Mouse (Mus musculus) CH12.LX (cell line): ENCODE measurements around the gene Mpv17l2. TPM values are rescaled to one million over a fixed set of nuclear protein-coding genes. Genes with fewer than 3 reads are reported as not detected.

Source experiments
- DNase-seq: peaks from one replicate; pipeline ENCODE4 v3.0.0-alpha.2; 2013; ENCODE audit errors: extremely low read depth
- H3K27ac ChIP-seq: 2 replicates; pipeline ENCODE4 v1.5.1; 2012; ENCODE audit warnings: low read depth, mild to moderate bottlenecking, control low read depth, moderate library complexity; ENCODE audit not compliant: insufficient read depth
- H3K27me3 ChIP-seq: replicated peaks from 2 replicates; pipeline ENCODE3; 2012; ENCODE audit warnings: inconsistent platforms
- H3K36me3 ChIP-seq, 2 experiments: replicated peaks in 1 of 2; 2 replicates each; pipeline versions ENCODE3 to v1.6.1; 2012; ENCODE audit warnings: inconsistent platforms in 1 of 2, low read length in 1 of 2, mild to moderate bottlenecking in 1 of 2, mixed read lengths in 1 of 2, moderate library complexity in 1 of 2; ENCODE audit not compliant: control insufficient read depth in 1 of 2, insufficient read depth in 1 of 2
- H3K4me1 ChIP-seq, 2 experiments: 2 replicates each; pipeline ENCODE4 v1.6.1; 2012; ENCODE audit warnings: inconsistent platforms in 1 of 2, moderate library complexity in 1 of 2; ENCODE audit not compliant: insufficient read depth in 2 of 2, control insufficient read depth in 1 of 2
- H3K4me2 ChIP-seq: 2 replicates; pipeline ENCODE4 v1.6.1; 2012; ENCODE audit warnings: low read depth, mild to moderate bottlenecking, control low read depth; ENCODE audit not compliant: poor library complexity, insufficient read depth, severe bottlenecking
- H3K4me3 ChIP-seq, 3 experiments: fragments of 150-350 bp in 1 of 3; sonication (generic) in 1 of 3; replicated peaks in 1 of 3; 2 replicates each; pipeline versions ENCODE3 to v1.5.1; 2011 to 2012; ENCODE audit warnings: low read depth in 2 of 3, low read length in 2 of 3, mild to moderate bottlenecking in 2 of 3, moderate library complexity in 2 of 3, control low read depth in 1 of 3, improper control_type of control experiment in 1 of 3, inconsistent platforms in 1 of 3, mixed read lengths in 1 of 3; ENCODE audit not compliant: poor library complexity in 1 of 3
- H3K79me2 ChIP-seq: replicated peaks from 2 replicates; pipeline ENCODE4 v1.6.1; 2012; ENCODE audit warnings: mild to moderate bottlenecking, moderate library complexity; ENCODE audit not compliant: control insufficient read depth, poor library complexity, insufficient read depth, severe bottlenecking; ENCODE audit errors: extremely low read depth
- H3K9ac ChIP-seq: 2 replicates; pipeline ENCODE4 v1.6.1; 2012; ENCODE audit warnings: low read depth, mild to moderate bottlenecking, control low read depth, moderate library complexity; ENCODE audit not compliant: insufficient read depth
- H3K9me3 ChIP-seq: replicated peaks from 2 replicates; pipeline ENCODE3; 2012; ENCODE audit warnings: low read length, inconsistent platforms, mixed read lengths
- BHLHE40 ChIP-seq: IDR thresholded peaks from 2 replicates; pipeline ENCODE4 v1.6.1; 2011; ENCODE audit warnings: mild to moderate bottlenecking, low read depth, low read length, improper control_type of control experiment
- CTCF ChIP-seq, 2 experiments: IDR thresholded peaks in 1 of 2; conservative IDR thresholded peaks in 1 of 2; 2 replicates each; pipeline ENCODE4 v1.5.1; 2011 to 2012; ENCODE audit warnings: low read depth in 2 of 2, low read length in 2 of 2, improper control_type of control experiment in 1 of 2, inconsistent platforms in 1 of 2, mild to moderate bottlenecking in 1 of 2, moderate library complexity in 1 of 2
- E2F4 ChIP-seq: IDR thresholded peaks from 2 replicates; pipeline ENCODE4 v1.6.1; 2011; ENCODE audit warnings: low read depth, low read length, improper control_type of control experiment; ENCODE audit not compliant: insufficient replicate concordance
- ELF1 ChIP-seq: IDR thresholded peaks from 2 replicates; pipeline ENCODE4 v1.6.1; 2014; ENCODE audit warnings: low read depth, mild to moderate bottlenecking, inconsistent platforms, low read length, improper control_type of control experiment
- ETS1 ChIP-seq: conservative IDR thresholded peaks from 2 replicates; pipeline ENCODE4 v1.6.1; 2012; ENCODE audit warnings: low read depth, mild to moderate bottlenecking, inconsistent platforms, low read length, improper control_type of control experiment, moderate library complexity
- HCFC1 ChIP-seq: IDR thresholded peaks from 2 replicates; pipeline ENCODE4 v1.6.1; 2012; ENCODE audit warnings: low read depth, mild to moderate bottlenecking, inconsistent platforms, low read length, improper control_type of control experiment
- IRF4 ChIP-seq: IDR thresholded peaks from 2 replicates; pipeline ENCODE4 v1.6.1; 2014; ENCODE audit warnings: low read depth, mild to moderate bottlenecking, inconsistent platforms, low read length, improper control_type of control experiment
- JUN ChIP-seq: IDR thresholded peaks from 2 replicates; pipeline ENCODE4 v1.6.1; 2011; ENCODE audit warnings: low read depth, mild to moderate bottlenecking, low read length, improper control_type of control experiment, moderate library complexity; ENCODE audit not compliant: insufficient read depth
- JUND ChIP-seq: conservative IDR thresholded peaks from 2 replicates; pipeline ENCODE4 v1.6.1; 2011; ENCODE audit warnings: low read depth, low read length, improper control_type of control experiment
- MAFK ChIP-seq: IDR thresholded peaks from 2 replicates; pipeline ENCODE4 v1.6.1; 2011; ENCODE audit warnings: low read length, improper control_type of control experiment; ENCODE audit not compliant: insufficient replicate concordance
- MAZ ChIP-seq: IDR thresholded peaks from 2 replicates; pipeline ENCODE4 v1.6.1; 2012; ENCODE audit warnings: low read depth, mild to moderate bottlenecking, inconsistent platforms, low read length, improper control_type of control experiment, moderate library complexity
- MXI1 ChIP-seq: IDR thresholded peaks from 2 replicates; pipeline ENCODE4 v1.6.1; 2011; ENCODE audit warnings: mild to moderate bottlenecking, low read depth, low read length, improper control_type of control experiment
- MYC ChIP-seq: IDR thresholded peaks from 2 replicates; pipeline ENCODE4 v1.6.1; 2011; ENCODE audit warnings: low read depth, mild to moderate bottlenecking, improper control_type of control experiment, low read length
- NELFE ChIP-seq: IDR thresholded peaks from 2 replicates; pipeline ENCODE4 v1.6.1; 2011; ENCODE audit warnings: low read depth, low read length, improper control_type of control experiment
- POLR2A ChIP-seq: IDR thresholded peaks from 2 replicates; pipeline ENCODE4 v1.6.1; 2011; ENCODE audit warnings: low read depth, mild to moderate bottlenecking, improper control_type of control experiment, low read length
- POLR2AphosphoS2 ChIP-seq: IDR thresholded peaks from 2 replicates; pipeline ENCODE4 v1.6.1; 2011; ENCODE audit warnings: low read depth, low read length, improper control_type of control experiment
- RAD21 ChIP-seq: IDR thresholded peaks from 2 replicates; pipeline ENCODE4 v1.6.1; 2011; ENCODE audit warnings: low read depth, mild to moderate bottlenecking, low read length, improper control_type of control experiment, moderate library complexity
- RCOR1 ChIP-seq: conservative IDR thresholded peaks from 2 replicates; pipeline ENCODE4 v1.6.1; 2012; ENCODE audit warnings: low read depth, mild to moderate bottlenecking, inconsistent platforms, low read length, improper control_type of control experiment
- SMC3 ChIP-seq: IDR thresholded peaks from 2 replicates; pipeline ENCODE4 v1.6.1; 2011; ENCODE audit warnings: low read depth, low read length, improper control_type of control experiment
- TCF12 ChIP-seq: IDR thresholded peaks from 2 replicates; pipeline ENCODE4 v1.6.1; 2014; ENCODE audit warnings: low read depth, mild to moderate bottlenecking, inconsistent platforms, low read length, improper control_type of control experiment
- USF1 ChIP-seq: IDR thresholded peaks from 2 replicates; pipeline ENCODE4 v1.6.1; 2014; ENCODE audit warnings: low read depth, mild to moderate bottlenecking, inconsistent platforms, low read length, improper control_type of control experiment
- USF2 ChIP-seq: conservative IDR thresholded peaks from 2 replicates; pipeline ENCODE4 v1.6.1; 2011; ENCODE audit warnings: low read depth, low read length, improper control_type of control experiment
- ZC3H11A ChIP-seq: IDR thresholded peaks from 2 replicates; pipeline ENCODE4 v1.6.1; 2012; ENCODE audit warnings: low read depth, mild to moderate bottlenecking, inconsistent platforms, low read length, improper control_type of control experiment
- ZKSCAN1 ChIP-seq: IDR thresholded peaks from 2 replicates; pipeline ENCODE4 v1.6.1; 2012; ENCODE audit warnings: low read depth, inconsistent platforms, low read length, improper control_type of control experiment, borderline replicate concordance
- ZMIZ1 ChIP-seq: IDR thresholded peaks from 2 replicates; pipeline ENCODE4 v1.6.1; 2012; ENCODE audit warnings: low read depth, mild to moderate bottlenecking, inconsistent platforms, low read length, improper control_type of control experiment
- ZNF384 ChIP-seq: IDR thresholded peaks from 2 replicates; pipeline ENCODE4 v1.6.1; 2012; ENCODE audit warnings: low read depth, low read length, improper control_type of control experiment, inconsistent platforms
- dilution Hi-C: fragments of 300-500 bp; cut with MboI; formaldehyde crosslinking; loops from 2 replicates; pipeline ENCODE4 v1.14.3; 2020; ENCODE audit warnings: low sequenced_read_pairs; ENCODE audit not compliant: extremely low pct_unique_long_range_greater_than_20kb, extremely low pct_ligation_motif_present
- in situ Hi-C: fragments of 300-500 bp; cut with MboI; formaldehyde crosslinking; loops from 3 replicates; pipeline ENCODE4 v1.14.3; 2019; ENCODE audit warnings: low sequenced_read_pairs, low pct_ligation_motif_present, low pct_unique_long_range_greater_than_20kb, mixed read lengths
- polyA plus RNA-seq: library from polyadenylated mRNA; unstranded; fragments of >175 nt; gene quantifications from 2 replicates; pipeline ENCODE4 v1.2.1, GENCODE M21; 2012; ENCODE audit warnings: low read depth; ENCODE audit not compliant: insufficient read length
- total RNA-seq, 2 experiments: library from RNA; depleted of rRNA; stranded (reverse); fragments of 300-350 nt in 1 of 2; fragments of >200 nt in 1 of 2; gene quantifications; 2 replicates each; pipeline ENCODE4 v1.2.3; 2012 to 2014

Mpv17l2 gene
- total and polyA plus RNA-seq, 3 experiments: 25.3 to 36.1 (median 27.1) TPM

GRCm38 (mm10) chr8:70763354-70763753, 2.6 kb upstream of the Mpv17l2 start:
- no peaks in the 10 kb centered on the region for H3K9me3 ChIP-seq
- peak; percentile 66 for DNase-seq
- no peak overlapping the region for H3K4me2 ChIP-seq
- H3K9ac ChIP-seq: no peak overlapping the region
- H3K27me3 ChIP-seq: no peaks in the 10 kb centered on the region
- no peak overlapping the region for H3K27ac ChIP-seq
- no peaks in the 10 kb centered on the region for H3K79me2 ChIP-seq
- H3K36me3 ChIP-seq: peaks cover 16 to 43% of the 10 kb centered on the region in 2 experiments
- in situ Hi-C loops (loop anchor here (5.0 kb wide), 1 partner anchor 79 kb away; no protein-coding TSS in a partner anchor), dilution Hi-C loops (no loop called here)
- TF ChIP-seq MYC: no peak
- no peak for TF ChIP-seq POLR2AphosphoS2
- TF ChIP-seq JUN: no peak
- TF ChIP-seq POLR2A: no peak
- no peak for TF ChIP-seq ZMIZ1
- no peak for TF ChIP-seq JUND
- TF ChIP-seq E2F4: no peak
- no peak; the same call in 1 of the 2 replicates for TF ChIP-seq ZC3H11A
- no peak for TF ChIP-seq HCFC1
- no peak for TF ChIP-seq IRF4
- peak; percentile 87 to 91 for TF ChIP-seq CTCF (conservative IDR thresholded peaks at IDR 0.05 in 1 of 2, IDR thresholded peaks at IDR 0.05 in 1 of 2; ENCODE audit: low read depth in 2 of 2, low read length in 2 of 2)
- no peak for TF ChIP-seq USF1
- TF ChIP-seq BHLHE40: no peak
- TF ChIP-seq USF2: no peak
- no peak for TF ChIP-seq MXI1
- TF ChIP-seq RCOR1: no peak
- no peak for TF ChIP-seq ZKSCAN1
- TF ChIP-seq RAD21: peak; percentile 81
- TF ChIP-seq ELF1: no peak
- TF ChIP-seq ZNF384: no peak
- no peak for TF ChIP-seq MAZ
- TF ChIP-seq ETS1: no peak
- TF ChIP-seq MAFK: no peak
- TF ChIP-seq SMC3: peak; percentile 78
- no peak for TF ChIP-seq NELFE
- no peak for TF ChIP-seq TCF12
- peaks cover 18 to 65% of the 10 kb centered on the region in 2 experiments for H3K4me1 ChIP-seq
- H3K4me3 ChIP-seq: no peak overlapping the region
